Mouse (Mus musculus): ENCODE measurements around the gene E130218I03Rik.

- TF ChIP-seq CTCF (IDR thresholded peaks at IDR 0.05; ENCODE audit: control insufficient read depth, insufficient read depth, insufficient replicate concordance, low read depth, low read length): no peak
- TF ChIP-seq POLR2A (IDR thresholded peaks at IDR 0.05; ENCODE audit: control insufficient read depth, low read depth, low read length): no peak
Measured at GRCm38 (mm10) chr4:134286226-134287167, 43.0 kb downstream of the E130218I03Rik start.
